Mouse (Mus musculus) Patski (cell line): ENCODE results near the gene Dhx37. TPM values are rescaled to one million over a fixed set of nuclear protein-coding genes. Genes with fewer than 3 reads are reported as not detected.
"Not testable (repeated sequence)": the region's sequence is repeated elsewhere in the genome, so short reads cannot be mapped to it uniquely, and the experiment has no call there.

Experiments used
- ATAC-seq: fragments of 100-300 bp; one replicate; pipeline ENCODE4 v1.8.0; 2021
- CTCF ChIA-PET: fragments of 350-600 bp; sonication (Branson Sonifier 250); formaldehyde crosslinking; loops from one replicate; lab custom pipeline; 2022; ENCODE audit warnings: inconsistent platforms; lab: Charles Lee
- POLR2A ChIA-PET: fragments of 350-600 bp; sonication (Branson Sonifier 250); formaldehyde crosslinking; loops from one replicate; lab custom pipeline; 2022; ENCODE audit warnings: antibody characterized with exemption, inconsistent platforms; lab: Charles Lee
- DNase-seq: peaks from one replicate; pipeline ENCODE4 v3.0.0-alpha.2; 2011; ENCODE audit warnings: low read depth, low spot score
- H3K27me3 ChIP-seq: fragments of 371-371 bp; one replicate; pipeline ENCODE4 v1.5.1; 2021
- CTCF ChIP-seq: fragments of 100-300 bp; IDR thresholded peaks from one replicate; pipeline ENCODE4 v1.5.1; 2021
- in situ Hi-C: fragments of 300-500 bp; cut with MboI; formaldehyde crosslinking; loops from 3 replicates; pipeline ENCODE4 v1.11.1; 2018; ENCODE audit warnings: low pct_unique_long_range_greater_than_20kb, mixed read lengths
- polyA plus RNA-seq: library from polyadenylated mRNA; unstranded; gene quantifications from one replicate; pipeline ENCODE4 v1.2.3, GENCODE M21; 2021

Dhx37 gene
- polyA plus RNA-seq, 1 experiment from 2014 or later: 42.0 TPM

DNA sequence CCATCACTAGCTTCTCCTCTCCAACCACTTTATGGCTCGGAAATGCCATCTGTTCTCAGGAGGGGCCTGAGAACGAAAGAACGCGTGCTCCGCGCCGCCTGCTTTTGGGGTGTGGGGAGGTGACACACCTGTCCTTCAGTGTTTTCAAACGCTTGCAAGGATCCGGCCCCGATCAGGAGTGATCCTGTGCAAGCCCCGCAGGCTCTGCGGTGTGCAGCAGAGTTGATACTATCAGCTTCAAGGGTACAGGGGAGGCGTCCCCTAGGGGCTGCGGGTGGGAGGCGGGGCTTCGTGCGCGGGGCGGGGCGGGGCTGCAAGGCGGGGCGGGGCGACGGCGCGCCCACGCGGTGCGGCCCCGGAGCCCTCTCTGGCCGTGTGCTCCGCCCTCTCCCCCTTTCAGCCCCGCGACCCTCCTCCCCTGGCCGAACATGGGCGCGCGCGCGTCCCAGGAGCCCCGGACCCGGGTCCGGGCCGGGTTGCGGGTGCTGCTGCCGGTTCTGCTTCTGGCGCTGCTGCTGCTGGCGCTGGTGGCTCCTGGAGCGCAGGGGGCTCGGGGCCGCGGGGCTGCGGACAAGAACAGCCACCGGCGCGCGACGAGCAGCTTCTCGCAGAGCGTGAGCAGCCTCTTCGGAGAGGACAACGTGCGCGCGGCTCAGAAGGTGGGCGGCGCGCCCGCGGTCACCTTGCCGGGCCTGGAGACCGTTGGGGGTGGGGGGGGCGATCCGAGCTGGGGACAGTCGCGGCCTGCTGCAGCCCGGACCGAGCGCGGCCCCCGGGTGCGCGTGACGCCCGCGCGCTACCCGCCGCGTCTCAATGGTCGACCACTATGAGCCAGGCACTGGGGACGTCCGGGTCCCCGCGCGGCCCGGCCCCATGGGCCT, 7.6 kb upstream of the Dhx37 start, which contains the start of gene Bri3bp:
TSS of gene Bri3bp (plus strand) at position 335 of the 881 bp plus-strand sequence.
- DNase-seq (no peak), ATAC-seq (peak; percentile 77)
- POLR2A ChIA-PET: interaction anchor here (0.7 to 3.1 kb wide), 7 partner anchors 8 to 58 kb away, joined by 3 to 13 read pairs (median 4); no protein-coding TSS in a partner anchor
- TF ChIP-seq CTCF: no peak
- H3K27me3 ChIP-seq: no peaks in the 10 kb centered on the region
- in situ Hi-C loops: no loop called here
- CTCF ChIA-PET: interaction anchor here (1.2 to 2.0 kb wide), 4 partner anchors 8 to 58 kb away, joined by 3 to 7 read pairs (median 4); partner anchors contain the start of gene Dhx37

- CTCF ChIA-PET: interaction anchor here (1.0 to 3.0 kb wide), 4 partner anchors 7 to 46 kb away, joined by 3 to 10 read pairs (median 5); partner anchors contain the start of gene Dhx37
- in situ Hi-C loops: no loop called here
- TF ChIP-seq CTCF: no peak
- no peaks in the 10 kb centered on the region for H3K27me3 ChIP-seq
- DNase-seq (no peak), ATAC-seq (peak; percentile 3)
- POLR2A ChIA-PET: interaction anchor here (1.3 to 3.1 kb wide), 3 partner anchors 14 to 57 kb away, joined by 4 to 13 read pairs (median 6); no protein-coding TSS in a partner anchor
Measured at GRCm38 (mm10) chr5:125440583-125441233, 6.8 kb upstream of the Dhx37 start.

DNA sequence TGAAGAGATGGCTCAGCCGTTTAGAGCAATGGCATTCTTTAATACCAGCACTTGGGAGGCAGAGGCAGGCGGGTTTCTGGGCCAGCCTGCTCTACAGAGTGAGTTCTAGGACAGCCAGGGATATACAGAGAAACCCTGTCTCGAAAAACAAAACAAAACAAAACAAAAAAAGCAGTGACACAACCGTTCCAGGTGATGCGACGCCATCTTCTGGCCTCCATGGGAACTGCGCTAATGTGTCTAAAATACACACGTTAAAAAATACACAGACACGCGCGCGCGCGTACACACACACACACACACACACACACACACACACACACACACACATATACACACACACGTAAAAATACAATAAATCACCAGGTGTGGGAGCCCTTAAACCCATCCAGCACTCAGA, 426 bp upstream of the Dhx37 start:
- POLR2A ChIA-PET: interaction anchor here (0.6 kb wide), 1 partner anchor 16 kb away, joined by 3 read pairs; no protein-coding TSS in a partner anchor
- ATAC-seq, in situ Hi-C loops, H3K27me3 ChIP-seq, DNase-seq: not testable (repeated sequence)
- CTCF ChIA-PET: interaction anchor here (2.6 kb wide), 1 partner anchor 22 kb away, joined by 7 read pairs; no protein-coding TSS in a partner anchor

- DNase-seq, in situ Hi-C loops, ATAC-seq, H3K27me3 ChIP-seq: not testable (repeated sequence)
- ChIA-PET CTCF (interaction anchor here (1.2 to 2.6 kb wide), 5 partner anchors 10 to 26 kb away, joined by 3 to 7 read pairs (median 3); partner anchors contain the start of gene Bri3bp), POLR2A (interaction anchor here (1.1 to 1.4 kb wide), 2 partner anchors 9 to 14 kb away, joined by 3 to 6 read pairs; partner anchors contain the start of gene Bri3bp)
Measured at GRCm38 (mm10) chr5:125432324-125432723, 1.6 kb downstream of the Dhx37 start.

DNA sequence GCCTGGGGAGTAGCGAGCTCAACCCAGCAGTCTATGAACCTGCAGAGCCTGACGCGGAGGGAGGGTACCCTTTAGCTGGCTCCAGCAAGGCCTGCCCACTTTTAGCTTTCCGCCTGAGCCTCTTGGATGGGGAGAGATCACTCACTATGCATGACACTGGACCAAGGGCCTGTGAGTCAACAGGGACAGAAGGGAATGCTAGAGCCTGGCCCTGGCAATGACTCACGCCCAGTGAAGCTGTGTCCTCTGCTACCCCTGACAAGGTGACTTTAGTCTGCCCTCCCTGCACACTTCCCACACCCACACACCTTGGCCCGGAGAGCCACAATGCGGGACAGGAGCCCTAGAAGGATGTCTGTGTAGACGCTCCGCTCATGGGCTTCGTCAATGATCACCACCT, 7.6 kb downstream of the Dhx37 start:
- ATAC-seq (peak; percentile 89), DNase-seq (peak; percentile 87)
- ChIA-PET POLR2A (interaction anchor here (0.7 to 2.8 kb wide), 9 partner anchors 10 to 50 kb away, joined by 3 to 13 read pairs (median 4); partner anchors contain the start of genes Aacs and Bri3bp), CTCF (interaction anchor here (0.8 to 4.6 kb wide), 7 partner anchors 13 to 62 kb away, joined by 3 to 44 read pairs (median 4); no protein-coding TSS in a partner anchor)
- TF ChIP-seq CTCF: no peak
- H3K27me3 ChIP-seq: no peaks in the 10 kb centered on the region
- in situ Hi-C loops: no loop called here

GRCm38 (mm10) chr5:125425698-125426276, 8.1 kb downstream of the Dhx37 start:
- in situ Hi-C loops: no loop called here
- ATAC-seq (peak; percentile 85), DNase-seq (peak; percentile 99)
- no peak for TF ChIP-seq CTCF
- no peaks in the 10 kb centered on the region for H3K27me3 ChIP-seq
- CTCF ChIA-PET: interaction anchor here (0.8 to 4.6 kb wide), 7 partner anchors 13 to 62 kb away, joined by 3 to 44 read pairs (median 4); no protein-coding TSS in a partner anchor
- POLR2A ChIA-PET: interaction anchor here (0.6 to 2.8 kb wide), 6 partner anchors 14 to 50 kb away, joined by 3 to 13 read pairs (median 4); partner anchors contain the start of genes Aacs and Bri3bp

DNA sequence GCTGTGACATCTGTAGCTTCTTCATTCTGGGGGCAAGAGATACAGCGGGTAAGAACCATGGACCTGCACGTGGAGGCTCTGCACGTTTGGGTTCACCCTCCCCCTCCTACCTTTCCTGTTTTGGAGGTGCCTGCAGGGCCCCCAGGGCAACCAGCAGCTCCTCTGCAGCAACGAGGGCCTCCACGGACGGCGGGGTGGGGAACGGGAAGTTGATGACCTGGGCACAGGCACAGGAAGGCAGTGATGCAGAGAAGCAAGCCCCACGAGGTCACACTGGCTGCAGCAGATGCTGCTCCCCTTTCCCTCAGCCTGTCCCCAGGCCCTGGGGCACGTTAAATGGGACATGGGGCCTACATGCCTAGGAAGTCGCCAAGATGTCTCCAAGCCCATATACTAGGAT, 14.8 kb downstream of the Dhx37 start:
- DNase-seq (no peak), ATAC-seq (no peak)
- H3K27me3 ChIP-seq: no peaks in the 10 kb centered on the region
- in situ Hi-C loops: no loop called here
- CTCF ChIA-PET: interaction anchor here (0.8 to 1.2 kb wide), 2 partner anchors 14 to 36 kb away, joined by 3 read pairs; no protein-coding TSS in a partner anchor
- TF ChIP-seq CTCF: no peak
- POLR2A ChIA-PET: no interaction called here

- no peak for TF ChIP-seq CTCF
- ChIA-PET CTCF (interaction anchor here (0.8 kb wide), 1 partner anchor 36 kb away, joined by 3 read pairs; no protein-coding TSS in a partner anchor), POLR2A (interaction anchor here (0.6 kb wide), 1 partner anchor 15 kb away, joined by 3 read pairs; the partner anchor contains the start of gene Dhx37)
- H3K27me3 ChIP-seq: no peaks in the 10 kb centered on the region
- in situ Hi-C loops: no loop called here
- no peak for DNase-seq
- ATAC-seq: peak; percentile 9
Measured at GRCm38 (mm10) chr5:125418636-125419035, 15.3 kb downstream of the Dhx37 start.

- DNase-seq (no peak), ATAC-seq (no peak)
- no peaks in the 10 kb centered on the region for H3K27me3 ChIP-seq
- ChIA-PET CTCF (no interaction called here), POLR2A (interaction anchor here (0.6 to 0.9 kb wide), 2 partner anchors 11 to 23 kb away, joined by 3 read pairs; no protein-coding TSS in a partner anchor)
- in situ Hi-C loops: no loop called here
- TF ChIP-seq CTCF: no peak
Measured at GRCm38 (mm10) chr5:125416183-125416582, 17.7 kb downstream of the Dhx37 start.
